Mouse (Mus musculus) cerebellum, adult 9-11 months (tissue): Measurements from ENCODE around the gene Upk3b.
A peak's percentile ranks its signal among the peaks of the same experiment; 100 is the strongest.
"Not testable (repeated sequence)": the region's sequence is repeated elsewhere in the genome, so short reads cannot be mapped to it uniquely, and the experiment has no call there.

Experiments
- DNase-seq: peaks from one replicate; pipeline ENCODE4 v3.0.0; 2022

Upk3b gene

DNA sequence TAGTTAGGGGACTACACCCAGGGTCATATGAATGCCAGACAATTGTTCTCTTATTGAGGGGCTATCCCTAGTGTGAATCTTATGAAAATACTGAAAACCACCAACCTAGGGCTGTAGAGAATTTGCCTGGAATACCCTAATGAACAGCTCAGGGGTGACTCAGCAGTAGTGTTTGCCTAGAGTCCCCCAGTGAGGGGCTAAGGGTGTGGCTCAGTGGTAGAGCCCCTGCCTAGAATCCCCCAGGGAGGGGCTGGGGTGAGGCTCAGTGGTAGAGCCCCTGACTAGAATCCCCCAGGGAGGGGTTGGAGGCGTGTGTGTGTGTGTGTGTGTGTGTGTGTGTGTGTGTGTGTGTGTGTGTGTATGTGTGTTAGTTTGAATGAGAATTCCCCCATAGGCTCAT is 1.6 kb upstream of the Upk3b start:
- DNase-seq = no peak

DNA sequence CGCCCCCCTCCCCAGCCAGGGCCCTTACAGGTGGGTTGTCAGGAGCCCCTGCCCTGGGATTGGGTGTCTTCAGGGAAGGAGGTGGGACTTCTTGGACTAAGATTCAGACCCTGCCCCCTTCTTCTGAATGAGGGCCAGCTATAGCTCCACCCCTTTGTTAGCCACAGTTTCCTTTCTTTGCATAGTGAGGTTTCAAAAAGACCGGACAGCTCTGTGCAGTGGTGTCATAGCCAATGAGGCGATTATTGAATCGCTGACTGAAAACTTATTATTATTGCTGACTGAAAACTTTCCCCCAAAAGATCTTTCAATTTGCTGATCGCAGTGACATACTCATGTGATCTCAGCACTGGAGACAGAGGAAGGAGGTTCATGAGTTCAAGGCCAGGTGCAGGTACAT is 1.9 kb downstream of the Upk3b start:
- DNase-seq = no peak

DNA sequence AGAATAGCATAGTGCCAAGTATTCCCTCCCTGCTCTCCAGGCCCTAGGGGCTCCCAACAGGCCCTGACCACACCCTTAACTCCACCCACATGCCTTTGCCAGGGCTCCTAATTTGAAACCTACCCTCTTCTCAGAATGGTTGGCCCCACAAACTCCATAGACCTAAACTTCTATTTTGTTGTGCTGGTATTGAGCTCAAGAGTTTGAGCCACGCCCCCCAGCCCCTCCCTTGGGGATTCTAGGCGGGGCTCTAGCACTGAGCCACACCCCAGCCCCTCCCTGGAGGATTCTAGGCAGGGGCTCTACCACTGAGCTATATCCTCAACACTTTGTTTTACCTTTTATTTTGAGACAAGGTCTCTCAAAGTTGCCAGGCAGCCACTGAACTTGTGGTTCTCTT is 3.0 kb downstream of the Upk3b start:
- no peak for DNase-seq

DNA sequence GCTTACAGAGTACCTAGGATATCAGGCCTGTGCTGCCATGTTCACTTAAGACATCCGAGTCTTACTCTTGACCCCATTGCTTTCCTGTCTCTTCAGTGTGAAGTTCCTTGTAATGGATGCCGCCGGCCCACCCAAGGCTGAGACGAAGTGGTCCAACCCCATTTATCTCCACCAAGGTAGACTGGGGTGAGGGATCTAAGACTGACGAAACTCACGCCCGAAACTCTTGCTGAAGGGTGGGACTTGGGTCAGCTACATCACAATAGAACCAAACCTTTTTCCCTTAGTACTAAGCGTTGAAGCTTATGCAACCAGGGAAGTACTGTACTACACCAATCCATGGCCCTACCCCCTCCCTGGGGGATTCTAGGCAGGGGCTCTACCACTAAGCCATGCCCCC is 3.4 kb downstream of the Upk3b start:
- DNase-seq = no peak

DNA sequence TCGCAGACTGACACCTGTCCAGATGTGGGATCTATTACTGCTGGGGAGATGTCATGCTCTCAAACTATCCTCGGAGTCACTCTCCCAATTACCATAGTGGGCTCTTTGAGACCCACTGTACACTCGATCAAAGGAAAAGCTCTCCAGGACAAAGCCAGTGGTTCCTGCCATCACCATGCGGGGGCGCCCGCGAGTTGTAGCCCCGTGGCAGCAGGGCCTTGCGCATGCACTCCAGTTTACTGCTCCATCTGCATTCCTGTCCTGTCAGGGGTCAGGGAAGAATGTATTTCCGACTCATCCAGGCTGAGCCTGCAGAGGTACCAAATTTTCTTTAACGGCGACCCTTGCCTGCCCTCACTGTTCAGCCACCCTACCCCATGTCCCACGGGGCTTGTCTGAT is 6.6 kb downstream of the Upk3b start:
- no peak for DNase-seq

DNA sequence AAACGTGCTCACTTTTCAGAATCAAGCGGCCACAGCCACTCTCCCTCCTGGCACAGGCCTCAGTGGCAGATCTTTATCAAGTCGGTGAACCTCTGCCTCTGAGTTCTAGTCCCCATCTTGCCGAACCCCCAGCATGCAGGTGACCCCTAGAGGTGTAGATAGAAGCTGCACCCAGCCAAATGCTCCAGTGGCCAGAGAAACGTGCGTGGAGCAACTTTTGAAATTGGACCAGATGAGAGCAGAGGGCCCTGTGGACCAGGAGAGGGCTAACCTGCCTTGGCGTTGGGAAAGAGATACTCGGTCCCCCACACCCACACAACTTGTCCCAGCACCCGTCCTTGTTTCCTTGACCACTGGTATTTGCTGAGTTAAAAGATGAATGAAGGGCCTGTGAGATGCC is 7.1 kb downstream of the Upk3b start:
- DNase-seq = no peak

DNA sequence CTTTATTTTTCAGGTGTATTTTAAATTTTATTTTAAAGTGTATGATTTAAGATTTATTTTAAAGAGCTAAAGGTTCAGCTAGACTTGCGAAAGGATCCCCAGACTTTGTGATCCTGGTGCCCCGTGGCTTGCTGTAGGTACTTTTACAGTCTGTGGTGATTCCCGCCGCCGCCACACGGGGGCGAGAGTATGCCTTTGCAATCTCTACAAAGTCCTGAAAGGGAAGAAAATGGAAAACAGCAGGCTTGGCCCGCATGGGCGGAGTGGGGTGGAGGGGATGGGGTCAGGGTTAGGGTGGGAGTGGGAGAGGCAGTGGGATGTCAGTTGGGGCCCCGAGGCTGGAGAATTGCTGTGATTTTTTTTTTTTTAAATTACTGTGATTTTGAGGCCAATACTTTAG is 7.7 kb downstream of the Upk3b start:
- DNase-seq = peak; percentile 63

DNA sequence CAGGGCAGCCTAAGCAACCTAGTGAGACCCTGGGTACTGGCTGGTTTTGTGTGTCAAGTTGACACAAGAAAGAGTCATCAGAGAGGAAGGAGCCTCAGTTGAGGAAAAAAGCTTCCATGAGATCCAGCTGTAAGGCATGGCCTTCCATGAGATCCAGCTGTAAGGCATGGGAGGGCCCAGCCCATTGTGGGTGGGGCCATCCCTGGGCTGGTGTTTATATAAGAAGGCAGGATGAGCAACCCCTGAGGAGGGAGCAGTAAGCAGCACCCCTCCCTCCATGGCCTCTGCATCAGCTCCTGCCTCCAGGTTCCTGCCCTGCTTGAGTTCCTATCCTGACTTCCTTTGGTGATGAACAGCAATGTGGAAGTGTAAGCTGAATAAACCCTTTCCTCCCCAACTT is 10.2 kb downstream of the Upk3b start:
- not testable (repeated sequence) for DNase-seq

DNA sequence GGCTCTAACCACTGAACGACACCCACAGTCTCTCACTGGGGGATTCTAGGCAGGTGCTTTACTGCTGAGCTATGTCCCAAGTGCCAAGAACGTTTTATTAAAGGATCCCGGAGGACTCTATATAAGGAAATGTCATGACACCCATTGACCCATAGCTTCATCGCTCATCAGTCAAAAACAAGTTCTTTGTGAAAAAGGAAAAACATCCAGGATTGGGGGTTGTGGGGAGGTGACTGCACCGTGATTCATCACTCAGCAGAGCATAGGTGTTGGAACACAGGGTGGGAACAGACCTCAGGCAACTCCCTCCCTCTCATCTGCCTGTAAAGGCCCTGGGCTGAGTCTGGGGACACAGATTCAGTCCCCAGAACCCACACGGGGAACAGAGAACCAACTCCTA is 11.6 kb downstream of the Upk3b start:
- no peak for DNase-seq

DNA sequence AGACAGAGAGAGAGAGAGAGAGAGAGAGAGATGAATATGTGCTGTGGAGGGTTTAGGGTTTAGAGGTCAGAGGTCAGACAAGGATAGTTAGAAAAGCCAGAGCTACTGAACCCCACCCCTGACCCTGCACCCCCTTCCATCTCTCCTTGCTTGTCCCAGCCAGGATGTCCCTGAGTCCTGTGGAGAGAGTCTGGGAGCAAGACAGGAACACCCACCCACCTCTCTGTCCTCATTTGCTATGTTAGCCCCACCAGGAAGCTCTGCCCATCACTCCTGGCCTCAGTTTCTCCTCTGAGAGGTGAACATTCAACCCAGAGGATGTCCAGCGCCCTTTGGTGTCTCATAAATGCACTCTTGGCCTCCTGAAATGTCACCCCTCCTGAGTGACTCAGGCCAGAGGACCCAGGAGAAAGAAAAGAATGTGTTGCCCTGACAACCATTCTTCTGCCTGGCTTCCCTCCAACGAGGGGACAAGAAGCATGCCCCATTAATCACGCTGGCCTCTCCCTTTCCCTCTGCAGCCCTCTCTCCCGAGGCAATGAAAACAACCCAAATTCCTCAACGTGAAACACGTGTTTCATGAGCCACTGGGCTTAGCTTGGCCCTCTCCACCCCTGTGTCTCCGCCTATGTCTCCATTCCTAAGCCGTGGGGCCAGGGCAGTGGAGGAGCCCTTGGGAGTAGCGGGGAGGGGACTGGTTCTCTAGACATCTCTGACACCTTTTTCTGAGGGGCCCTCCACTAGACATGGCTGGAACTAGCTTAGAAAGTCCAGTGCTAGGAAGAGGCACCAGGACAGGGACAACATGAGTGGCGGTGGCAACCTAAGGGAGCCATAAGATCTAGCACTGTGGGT is 13.2 kb downstream of the Upk3b start:
- peak; percentile 22 for DNase-seq

DNA sequence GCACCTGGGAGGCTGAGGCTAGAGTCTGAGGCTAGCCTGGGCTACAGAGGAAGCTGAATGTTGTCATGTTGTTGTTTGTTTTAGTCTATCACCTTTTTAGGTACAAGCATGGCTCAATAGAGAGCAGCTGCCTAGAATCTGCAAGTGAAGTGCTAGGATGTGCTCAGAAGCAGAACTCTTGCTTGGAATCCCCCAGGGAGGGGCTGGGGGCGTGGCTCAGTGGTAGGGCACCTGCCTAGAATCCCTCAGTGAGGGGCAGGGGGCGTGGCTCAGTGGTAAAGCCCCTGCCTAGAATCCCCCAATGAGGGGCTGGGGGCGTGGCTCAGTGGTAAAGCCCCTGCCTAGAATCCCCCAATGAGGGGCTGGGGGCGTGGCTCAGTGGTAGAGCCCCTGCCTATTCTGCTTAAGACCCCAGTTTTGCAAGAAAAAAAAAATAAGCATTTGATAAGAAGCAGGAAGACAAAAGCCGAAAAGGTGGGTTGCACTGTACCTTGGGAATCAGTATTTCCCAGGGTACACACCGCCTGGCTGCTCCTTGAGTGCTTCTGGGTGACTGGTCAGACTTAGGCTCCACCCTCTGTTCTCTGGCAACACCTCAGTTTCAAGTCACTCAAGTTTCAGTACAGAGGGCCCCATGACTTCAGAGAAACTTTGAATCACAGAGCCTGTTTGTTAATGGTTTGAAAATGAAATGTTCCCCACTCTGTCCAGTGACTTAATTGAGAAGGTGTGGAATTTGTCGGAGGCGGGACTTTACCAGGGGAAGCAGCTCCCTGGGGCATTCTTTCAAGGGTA is 14.8 kb downstream of the Upk3b start:
- no peak for DNase-seq

DNA sequence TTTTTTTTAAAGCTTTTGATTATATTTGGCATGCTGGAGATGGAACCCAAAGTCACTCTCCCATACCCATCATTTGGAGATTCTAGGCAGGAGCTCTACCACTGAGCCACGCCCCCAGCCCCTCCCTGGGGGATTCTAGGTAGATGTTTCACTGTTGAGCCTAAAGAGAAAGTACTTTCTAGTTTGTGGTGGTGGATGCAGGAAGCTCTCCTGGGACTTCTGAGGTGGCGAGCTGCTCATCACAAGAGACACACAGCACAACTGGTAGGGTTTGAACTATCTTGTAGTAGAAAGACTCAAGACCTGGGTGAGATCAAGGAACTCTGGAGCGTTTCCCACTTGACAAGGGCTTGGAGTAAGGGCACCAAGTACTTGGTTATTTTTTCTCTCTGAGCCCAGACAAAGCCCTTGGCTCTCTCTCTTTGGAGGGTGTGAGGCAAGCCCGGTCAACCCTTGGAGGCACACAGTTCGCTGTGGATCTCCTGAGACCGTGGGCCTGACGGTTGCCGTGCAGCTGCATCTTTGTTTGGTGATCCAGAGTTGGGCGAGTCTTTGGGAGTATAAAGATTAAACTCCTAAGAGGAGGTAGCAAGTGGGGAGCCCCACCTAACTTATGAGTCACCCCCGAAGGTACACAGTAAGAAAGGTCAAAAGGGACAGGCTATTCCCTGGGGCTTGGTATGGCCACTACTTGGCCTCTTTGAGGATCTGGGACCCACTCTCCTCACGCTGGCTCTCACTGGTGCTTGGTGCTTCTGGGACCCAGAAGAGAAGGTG is 16.2 kb downstream of the Upk3b start, which contains the start of gene Upk3bl:
Gene Upk3bl, plus strand, starts transcription at position 192 of the 777 bp plus-strand sequence.
- DNase-seq = no peak

DNA sequence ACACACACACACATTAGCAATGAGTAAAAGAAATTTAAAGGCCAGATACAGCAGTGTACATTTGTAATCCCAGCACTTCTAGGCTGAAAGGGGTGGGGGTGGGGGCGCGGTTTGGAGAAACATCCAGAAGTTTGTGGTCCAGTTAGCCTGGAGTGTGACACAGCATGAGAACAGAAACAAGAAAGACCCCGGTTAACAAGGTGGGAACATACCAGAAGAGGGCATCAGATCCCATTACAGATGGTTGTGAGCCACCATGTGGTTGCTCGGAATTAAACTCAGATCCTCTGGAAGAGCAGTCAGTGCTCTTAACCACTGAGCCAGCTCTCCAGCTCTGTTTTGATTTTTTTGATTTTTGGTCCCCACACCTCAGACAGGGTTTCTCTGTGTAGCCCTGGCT is 17.8 kb downstream of the Upk3b start:
- no peak for DNase-seq

DNA sequence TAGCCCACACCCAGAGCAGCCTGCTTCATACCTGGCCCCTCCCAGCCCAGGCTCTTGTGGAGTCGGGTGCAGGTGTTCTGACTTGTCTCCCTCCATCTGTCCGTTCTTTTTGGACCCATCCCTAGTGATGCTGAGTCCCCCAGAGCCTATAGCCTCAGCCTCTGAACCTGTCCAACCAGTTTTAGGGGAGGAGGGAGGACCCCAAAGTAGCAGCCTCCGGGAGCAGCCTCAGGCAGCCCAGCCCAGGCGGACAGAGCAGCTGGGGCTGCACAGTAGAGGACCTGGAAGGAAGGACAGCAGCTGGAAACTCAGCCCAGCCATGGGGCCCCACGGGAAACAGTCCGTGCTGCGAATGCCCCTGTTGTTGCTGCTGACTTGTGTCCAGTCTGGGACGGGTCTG is 18.8 kb downstream of the Upk3b start:
- DNase-seq = no peak

DNA sequence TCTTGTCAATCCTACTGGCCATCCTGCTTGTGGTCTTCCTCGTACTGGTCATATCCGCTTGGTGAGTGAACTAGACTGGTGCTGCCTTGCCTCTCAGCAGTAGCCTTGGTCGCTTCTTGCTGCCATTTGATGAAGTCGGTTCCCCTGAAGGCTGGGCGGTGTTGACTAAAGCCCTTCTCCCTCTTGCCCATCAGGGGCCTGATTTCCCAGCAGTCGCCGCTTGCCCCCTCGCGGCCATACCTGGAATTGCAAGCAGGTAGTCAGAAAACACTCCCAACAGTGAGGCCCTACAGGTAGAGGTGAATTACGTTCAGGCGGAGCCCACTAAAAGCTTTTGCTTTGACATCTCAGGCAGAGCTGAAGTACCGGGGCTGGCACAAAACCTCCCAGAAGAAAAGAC is 23.3 kb downstream of the Upk3b start:
- peak; percentile 48 for DNase-seq

DNA sequence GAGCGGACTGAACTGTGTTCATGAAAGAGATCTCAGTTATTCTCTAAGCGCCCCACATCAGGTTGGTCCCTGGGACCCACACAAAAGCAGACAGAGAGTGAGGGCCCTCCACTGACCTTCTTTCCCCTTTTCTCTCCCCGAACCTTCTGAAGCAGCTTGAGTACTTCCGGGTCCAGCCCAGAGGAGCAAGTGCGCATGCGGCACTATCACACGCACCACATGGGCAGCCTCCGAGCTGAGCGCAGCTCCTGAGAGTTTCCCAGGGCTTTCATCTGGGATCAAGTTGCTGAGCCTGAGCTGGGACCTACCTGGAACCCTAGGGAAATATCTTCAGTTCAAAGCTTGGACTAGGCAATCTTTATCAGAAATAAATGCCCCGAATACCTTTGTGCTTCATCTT is 25.6 kb downstream of the Upk3b start:
- DNase-seq = no peak

DNA sequence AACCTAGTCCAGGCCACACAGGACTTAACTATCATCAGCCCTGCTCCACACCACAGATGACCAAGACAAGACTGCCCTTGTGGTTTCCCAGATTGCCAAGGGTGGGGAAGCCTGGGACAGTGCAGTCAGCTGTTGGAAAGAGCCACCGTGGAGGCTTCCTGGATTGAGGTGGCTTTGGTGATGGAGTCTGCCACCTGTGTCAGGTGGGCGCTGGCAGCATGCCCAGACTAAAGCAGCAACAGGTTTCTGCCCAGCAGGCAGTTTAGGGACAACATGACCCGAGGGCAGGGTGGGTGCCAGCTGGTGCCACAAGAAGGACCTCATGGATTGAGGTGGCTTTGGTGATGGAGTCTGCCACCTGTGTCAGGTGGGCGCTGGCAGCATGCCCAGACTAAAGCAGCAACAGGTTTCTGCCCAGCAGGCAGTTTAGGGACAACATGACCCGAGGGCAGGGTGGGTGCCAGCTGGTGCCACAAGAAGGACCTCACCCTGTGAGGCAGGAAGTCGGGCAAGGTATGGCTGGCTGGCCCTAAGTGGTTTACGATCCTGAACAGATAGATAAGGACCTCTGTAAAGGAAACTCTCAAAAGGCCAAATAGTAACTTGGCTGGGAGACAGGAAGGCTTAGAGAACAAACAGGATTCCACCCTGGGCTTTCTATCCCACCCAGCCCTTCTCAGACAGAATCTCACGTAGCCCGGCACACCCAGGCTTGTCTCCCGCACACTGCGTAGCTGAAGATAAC is 28.3 kb downstream of the Upk3b start:
- DNase-seq = not testable (repeated sequence)

DNA sequence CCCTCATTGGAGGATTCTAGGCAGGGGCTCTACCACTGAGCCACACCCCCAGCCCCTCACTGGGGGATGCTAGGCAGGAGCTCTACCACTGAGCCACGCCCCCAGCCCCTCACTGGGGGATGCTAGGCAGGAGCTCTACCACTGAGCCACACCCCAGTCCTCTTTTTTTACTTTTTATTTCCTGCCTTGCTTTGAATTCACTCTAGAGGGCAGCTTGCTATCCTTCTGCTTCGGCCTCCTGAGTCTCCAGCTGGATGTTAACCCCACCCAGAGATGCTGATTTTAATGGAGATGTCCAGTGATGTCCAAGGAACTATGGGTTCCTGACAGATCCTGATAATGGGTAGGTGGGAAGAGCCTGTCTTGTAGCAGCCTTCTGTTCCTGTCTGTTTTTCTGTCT is 31.1 kb downstream of the Upk3b start:
- no peak for DNase-seq

DNA sequence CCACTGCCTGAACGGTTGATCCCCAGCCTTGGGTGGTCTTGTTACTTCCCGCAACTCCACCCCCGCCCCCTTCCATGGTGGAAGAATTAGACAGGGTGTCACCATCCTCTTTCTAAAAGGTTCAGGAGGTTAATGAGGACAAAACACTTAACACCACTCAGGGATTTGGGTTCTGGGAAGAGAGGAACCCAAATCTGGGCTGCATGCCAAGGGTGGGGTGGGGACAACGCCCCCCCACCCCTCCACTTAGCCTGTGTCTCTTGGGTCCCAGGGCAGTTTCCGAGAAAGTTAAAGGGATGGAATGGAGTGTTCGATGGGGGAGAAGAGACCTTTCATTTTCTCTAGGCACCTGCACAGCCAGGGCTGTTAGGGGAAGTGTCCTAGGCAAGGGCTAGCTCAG is 34.8 kb downstream of the Upk3b start:
- DNase-seq = no peak

DNA sequence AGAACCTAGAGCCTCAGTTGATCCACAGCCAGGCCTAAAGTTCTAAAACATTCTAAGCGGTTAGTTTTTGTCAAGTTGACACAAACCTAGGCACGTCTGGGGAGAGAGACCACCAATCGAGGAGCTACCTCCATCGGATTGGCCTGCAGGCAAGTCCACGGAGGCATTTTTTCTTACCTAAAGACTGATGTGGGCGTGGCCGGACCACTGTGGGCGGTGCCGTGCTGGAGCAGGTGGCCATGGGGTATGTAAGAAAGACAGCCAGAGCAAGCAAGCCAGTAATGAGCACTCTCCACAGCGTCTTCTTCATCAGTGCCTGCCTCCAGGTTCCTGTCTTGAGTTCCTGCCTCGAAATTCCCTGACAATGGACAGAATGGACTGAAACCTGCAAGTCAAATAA is 35.2 kb downstream of the Upk3b start:
- no peak for DNase-seq

DNA sequence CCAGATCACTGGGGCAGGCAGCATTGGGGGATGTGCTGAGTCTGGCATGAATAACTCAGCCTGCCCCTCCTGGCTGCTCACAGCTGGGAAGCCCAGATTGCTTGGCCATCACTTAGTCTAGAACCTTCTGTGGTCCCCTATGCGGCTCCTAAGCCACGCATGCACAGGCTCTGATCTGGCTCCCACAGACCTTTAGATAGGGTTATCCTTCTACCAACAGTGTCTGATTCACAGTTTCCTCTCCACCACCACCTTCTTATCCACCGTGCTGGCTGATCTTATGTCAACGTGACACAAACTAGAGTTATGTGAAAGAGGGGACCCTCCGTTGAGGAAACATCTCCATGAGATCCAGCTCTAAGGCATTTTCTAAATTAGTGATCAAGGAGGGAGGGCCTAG is 36.8 kb downstream of the Upk3b start:
- no peak for DNase-seq

DNA sequence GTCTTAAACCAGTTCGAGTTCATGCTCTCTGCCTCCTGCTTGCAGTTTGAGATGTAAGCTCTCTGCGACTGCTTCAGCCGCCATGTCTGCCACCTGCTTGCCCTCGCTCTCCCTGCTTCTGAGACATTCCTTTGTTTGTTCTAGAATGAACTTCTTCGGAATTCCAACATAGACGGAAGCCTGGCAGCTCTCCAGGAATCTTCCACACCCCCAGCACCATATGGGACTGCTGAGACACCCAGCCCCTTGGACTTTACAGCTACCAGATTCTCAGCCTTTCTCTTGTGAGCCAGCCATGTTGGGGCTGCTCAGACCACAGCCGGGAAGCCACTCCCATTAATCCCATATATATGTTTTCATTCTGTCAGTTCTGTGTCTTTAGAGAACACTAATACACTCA is 38.0 kb downstream of the Upk3b start:
- DNase-seq = no peak
